Mouse (Mus musculus): ENCODE results near the gene Zc3h13.

GRCm38 (mm10) chr14:75363316-75363715, 79.1 kb downstream of the Zc3h13 start:
- TF ChIP-seq CTCF (IDR thresholded peaks at IDR 0.05; ENCODE audit: insufficient read depth, low read length) (no peak), POLR2A (IDR thresholded peaks at IDR 0.05; ENCODE audit: borderline replicate concordance, extremely low read depth, low read depth, low read length) (no peak)
